Mouse (Mus musculus): Measurements from ENCODE around the gene Malsu1.

DNA sequence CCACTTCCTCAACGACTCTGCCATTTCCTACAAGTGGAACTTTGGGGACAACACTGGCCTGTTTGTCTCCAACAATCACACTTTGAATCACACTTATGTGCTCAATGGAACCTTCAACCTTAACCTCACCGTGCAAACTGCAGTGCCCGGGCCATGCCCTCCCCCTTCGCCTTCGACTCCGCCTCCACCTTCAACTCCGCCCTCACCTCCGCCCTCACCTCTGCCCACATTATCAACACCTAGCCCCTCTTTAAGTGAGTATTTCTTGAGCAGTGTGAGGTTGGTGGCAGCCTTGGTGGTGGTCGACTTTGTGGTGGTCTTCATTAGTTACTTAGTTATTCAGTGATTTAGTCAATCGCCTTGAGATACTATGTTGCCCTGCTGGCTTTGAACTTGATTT, 25.7 kb upstream of the Malsu1 start:
- TF ChIP-seq CTCF (IDR thresholded peaks at IDR 0.05; ENCODE audit: low read depth) (no peak), EP300 (IDR thresholded peaks at IDR 0.05; ENCODE audit: low read depth) (no peak)
